Mouse (Mus musculus) left cerebral cortex, postnatal 14 days (tissue): ENCODE results near the gene Btnl4. TPM values are rescaled to one million over a fixed set of nuclear protein-coding genes. Genes with fewer than 3 reads are reported as not detected.

Experiments
- DNase-seq, 2 experiments: peaks; one replicate each; pipeline ENCODE4 v3.0.0; 2021 to 2022; ENCODE audit warnings: low spot score in 2 of 2, mixed read lengths in 1 of 2
- intact Hi-C: fragments of 180-260 bp; cut with DNase I; formaldehyde crosslinking; loops from one replicate; pipeline ENCODE4 v1.15.1; 2025
- total RNA-seq, 2 experiments: library from RNA; stranded (reverse); gene quantifications; 2 replicates each; pipeline ENCODE4 v1.2.3; 2021

The Btnl4 gene
- total RNA-seq, 2 experiments from 2014 or later, result not detected

DNA sequence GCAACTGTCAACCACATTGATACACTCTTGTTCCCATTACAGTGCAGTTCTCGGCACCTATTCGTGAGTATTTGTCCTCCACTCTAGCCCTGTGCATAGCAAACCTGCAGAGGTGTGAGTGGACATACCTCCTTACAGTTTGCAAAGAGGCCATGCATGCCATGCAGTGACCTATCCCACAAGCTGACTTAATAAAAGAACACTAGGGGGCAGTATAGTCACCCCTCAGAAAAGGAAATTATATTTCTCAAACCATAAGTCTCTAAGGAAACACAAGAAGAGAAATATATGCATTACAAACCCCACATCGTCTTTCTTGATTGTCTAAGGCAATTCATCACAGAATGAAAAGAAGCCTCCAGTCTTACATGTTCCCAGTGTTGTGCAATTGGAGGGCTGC, 37.3 kb downstream of the Btnl4 start:
- intact Hi-C loops, result loop anchor here (5.0 to 10.0 kb wide), 2 partner anchors 118 to 185 kb away; partner anchors contain the start of genes Ppt2 and Prrt1
- peak in 1 of 2 experiments; percentile 39 for DNase-seq

DNA sequence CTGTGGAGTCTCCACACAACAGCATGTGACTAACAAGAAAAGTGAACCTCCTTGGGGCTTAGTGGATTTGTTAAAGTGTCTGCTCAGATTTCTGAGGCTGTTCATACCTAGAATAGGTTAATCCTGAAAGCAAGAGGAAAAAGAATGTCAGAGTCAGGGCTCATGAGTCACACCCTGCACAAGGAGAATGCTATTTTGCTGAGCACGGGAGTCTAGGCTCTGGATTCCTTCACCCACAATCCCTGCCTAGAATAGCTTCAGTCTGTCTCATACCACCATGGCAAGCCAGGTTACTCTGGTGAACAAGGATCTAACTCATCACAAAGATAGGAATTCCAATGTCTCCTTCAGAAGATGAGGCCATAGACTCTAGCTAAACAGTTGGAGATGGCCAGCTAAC, 38.5 kb downstream of the Btnl4 start:
- peak in 1 of 2 experiments; percentile 6 for DNase-seq
- intact Hi-C loops, result no loop called here

DNA sequence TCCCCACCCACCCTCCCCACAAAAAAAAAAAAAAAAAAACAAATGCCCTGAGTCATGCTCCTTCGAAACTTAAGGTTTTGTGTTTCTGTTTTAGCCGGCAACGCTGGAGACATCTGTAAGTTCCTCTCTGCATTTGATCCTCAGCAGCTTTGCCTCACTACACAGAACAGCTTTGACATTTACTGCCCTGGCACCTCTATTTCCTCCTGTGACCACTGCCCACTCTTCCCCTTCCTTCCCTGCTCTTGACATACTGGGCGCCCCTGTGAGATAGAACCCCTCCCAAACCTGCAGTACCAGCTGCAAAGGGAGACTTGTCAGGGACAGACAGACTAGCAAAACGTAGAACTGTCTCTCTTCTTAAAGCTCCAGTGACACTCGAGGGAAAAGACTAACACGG, 39.5 kb downstream of the Btnl4 start:
- intact Hi-C loops, result no loop called here
- DNase-seq, result peak in 1 of 2 experiments; percentile 15

DNA sequence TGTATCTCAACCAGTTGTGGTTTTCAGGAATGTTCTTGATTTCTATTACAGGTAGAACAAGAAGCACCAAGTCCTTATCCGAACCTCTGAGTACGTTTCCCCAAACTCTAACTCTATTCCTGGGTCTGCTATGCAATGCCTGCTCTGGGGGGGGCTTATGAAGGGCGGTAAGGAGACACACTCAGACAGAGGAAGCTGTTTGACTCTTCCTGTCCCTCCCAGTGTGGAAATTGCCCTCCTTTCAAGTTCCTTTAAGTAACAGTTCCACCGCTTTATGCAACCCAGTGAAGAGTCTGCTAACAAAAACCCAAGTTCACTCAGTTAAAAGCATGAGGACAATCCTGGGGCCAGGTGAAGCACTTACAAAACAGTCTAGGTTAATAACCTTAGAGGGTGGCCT, 40.0 kb downstream of the Btnl4 start:
- intact Hi-C loops, result no loop called here
- no peak for DNase-seq

DNA sequence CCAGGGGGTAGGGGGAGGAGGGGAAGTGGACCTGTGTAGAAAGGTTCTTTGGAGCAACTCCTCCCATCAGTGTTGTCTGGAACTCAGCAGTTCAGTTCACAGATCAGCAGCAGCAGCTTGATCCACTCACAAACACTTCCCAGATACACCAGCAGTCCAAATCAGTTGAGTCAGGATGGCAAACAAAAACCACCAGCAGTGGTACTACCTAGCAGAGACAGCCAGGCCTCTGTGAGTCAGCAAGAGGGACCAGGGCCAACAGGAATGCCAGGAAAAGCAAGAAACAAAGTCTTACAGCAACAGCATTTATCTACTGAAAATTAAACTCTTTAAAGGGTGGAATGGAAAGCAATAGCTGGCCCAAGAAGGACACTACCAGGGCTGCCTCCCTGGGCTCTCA, 49.5 kb downstream of the Btnl4 start:
- no peak for DNase-seq

DNA sequence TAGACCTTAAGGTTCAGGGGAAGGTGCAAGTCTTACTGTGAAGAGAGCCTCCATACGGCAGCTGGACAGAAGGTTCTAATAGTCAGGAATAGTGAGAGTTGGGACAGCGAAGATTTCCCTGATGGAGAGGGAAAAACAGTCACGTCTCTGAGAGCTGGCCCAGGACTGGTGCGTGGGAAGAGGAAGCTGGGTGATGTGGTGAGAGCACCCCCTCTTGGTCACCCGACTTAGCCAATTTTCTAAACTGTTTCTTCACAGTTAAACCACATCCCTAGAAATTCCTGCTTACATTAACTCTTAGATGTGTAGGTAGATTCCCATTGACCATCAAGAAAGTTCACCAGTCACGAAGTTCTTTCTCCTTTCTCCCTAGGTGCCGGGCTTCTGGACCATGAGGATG, 57.1 kb downstream of the Btnl4 start:
- DNase-seq, result no peak

More for the DNA sequence above, 49.5 kb downstream of the Btnl4 start:
- intact Hi-C loops, result no loop called here

More for the DNA sequence above, 57.1 kb downstream of the Btnl4 start:
- intact Hi-C loops, result no loop called here

Other genes starting within 250 kb of the Btnl4 start
- gene H2-Ob, start 238.4 kb downstream of the Btnl4 start, total RNA-seq, result under 1 TPM in 1 of 2 experiments, not detected in 1; 0.15 TPM
- gene H2-Ab1, start 219.6 kb downstream of the Btnl4 start, total RNA-seq, result 1 to 10 TPM; 1.1 to 2.1 TPM
- gene H2-Aa, start 189.5 kb downstream of the Btnl4 start, total RNA-seq, result 1 to 10 TPM; 1.6 to 1.7 TPM
- gene H2-Eb1, start 171.5 kb downstream of the Btnl4 start, total RNA-seq, result 1 to 10 TPM in 1 of 2 experiments, under 1 TPM in 1; 0.99 to 2.4 TPM
- not detected for gene H2-Eb2, start 151.7 kb downstream of the Btnl4 start, total RNA-seq
- gene Btnl2, start 122.5 kb downstream of the Btnl4 start, total RNA-seq, result under 1 TPM; 0.62 to 0.91 TPM
- gene Btnl1, start 100.2 kb downstream of the Btnl4 start, total RNA-seq, result not detected
- gene BC051142, start 78.5 kb downstream of the Btnl4 start, total RNA-seq, result 1 to 10 TPM; 4.9 to 5.6 TPM
- not detected for gene Btnl6, start 40.0 kb upstream of the Btnl4 start, total RNA-seq
- 10 to 100 TPM; 10.0 to 10.9 TPM for gene Notch4, start 87.0 kb upstream of the Btnl4 start, total RNA-seq
- 1 to 10 TPM; 3.2 to 3.4 TPM for gene Gpsm3, start 112.5 kb upstream of the Btnl4 start, total RNA-seq
- gene Pbx2, start 113.9 kb upstream of the Btnl4 start, total RNA-seq, result 10 to 100 TPM; 45.9 to 48.8 TPM
- 1 to 10 TPM in 1 of 2 experiments, under 1 TPM in 1; 0.87 to 1.2 TPM for gene Ager, start 120.5 kb upstream of the Btnl4 start, total RNA-seq
- 10 to 100 TPM; 83.2 to 90.9 TPM for gene Rnf5, start 126.4 kb upstream of the Btnl4 start, total RNA-seq
- gene Agpat1, start 126.9 kb upstream of the Btnl4 start, total RNA-seq, result 100 to 1,000 TPM; 175 to 180 TPM
- gene Egfl8, start 138.7 kb upstream of the Btnl4 start, total RNA-seq, result 1 to 10 TPM; 3.5 to 4.1 TPM
- gene Ppt2, start 151.2 kb upstream of the Btnl4 start, total RNA-seq, result 10 to 100 TPM; 39.3 to 45.7 TPM
- 100 to 1,000 TPM; 195 to 228 TPM for gene Prrt1, start 152.2 kb upstream of the Btnl4 start, total RNA-seq
- 10 to 100 TPM; 16.1 to 16.7 TPM for gene Fkbpl, start 167.4 kb upstream of the Btnl4 start, total RNA-seq
- gene Atf6b, start 169.8 kb upstream of the Btnl4 start, total RNA-seq, result 10 to 100 TPM; 76.4 to 80.3 TPM
- gene Tnxb, start 193.2 kb upstream of the Btnl4 start, total RNA-seq, result 1 to 10 TPM; 1.5 to 1.8 TPM